Mouse (Mus musculus) myocyte (in vitro differentiated cells): Measurements from ENCODE around the gene Phb2.

Source experiments
- CEBPB ChIP-seq: IDR thresholded peaks from 2 replicates; pipeline ENCODE4 v1.6.1; 2011; ENCODE audit warnings: mild to moderate bottlenecking, moderate library complexity; ENCODE audit not compliant: poor library complexity, insufficient read depth, severe bottlenecking
- E2F4 ChIP-seq: IDR thresholded peaks from one replicate; pipeline ENCODE4 v1.6.1; 2011; ENCODE audit warnings: mild to moderate bottlenecking, control low read depth, moderate library complexity; ENCODE audit not compliant: insufficient read depth
- MYOD1 ChIP-seq, 3 experiments: IDR thresholded peaks; one replicate each; pipeline ENCODE4 v1.6.1; 2011; ENCODE audit warnings: control low read depth in 2 of 3, low read depth in 2 of 3, mild to moderate bottlenecking in 2 of 3, moderate library complexity in 1 of 3; ENCODE audit not compliant: insufficient read length in 2 of 3, control insufficient read depth in 1 of 3
- POLR2A ChIP-seq: IDR thresholded peaks from one replicate; pipeline ENCODE4 v1.6.1; 2011; ENCODE audit warnings: low read depth, mild to moderate bottlenecking, control low read depth, moderate library complexity; ENCODE audit not compliant: insufficient read length
- POLR2AphosphoS2 ChIP-seq: IDR thresholded peaks from one replicate; pipeline ENCODE4 v1.6.1; 2011; ENCODE audit warnings: low read depth, control low read depth; ENCODE audit not compliant: insufficient read length
- SRF ChIP-seq: IDR thresholded peaks from one replicate; pipeline ENCODE4 v1.6.1; 2011; ENCODE audit warnings: low read depth; ENCODE audit not compliant: control insufficient read depth, insufficient read length
- TCF12 ChIP-seq: IDR thresholded peaks from one replicate; pipeline ENCODE4 v1.6.1; 2011; ENCODE audit warnings: mild to moderate bottlenecking, control low read depth; ENCODE audit not compliant: poor library complexity, insufficient read depth, severe bottlenecking
- USF1 ChIP-seq: IDR thresholded peaks from one replicate; pipeline ENCODE4 v1.6.1; 2011; ENCODE audit warnings: low read depth, mild to moderate bottlenecking, control low read depth, moderate library complexity

DNA sequence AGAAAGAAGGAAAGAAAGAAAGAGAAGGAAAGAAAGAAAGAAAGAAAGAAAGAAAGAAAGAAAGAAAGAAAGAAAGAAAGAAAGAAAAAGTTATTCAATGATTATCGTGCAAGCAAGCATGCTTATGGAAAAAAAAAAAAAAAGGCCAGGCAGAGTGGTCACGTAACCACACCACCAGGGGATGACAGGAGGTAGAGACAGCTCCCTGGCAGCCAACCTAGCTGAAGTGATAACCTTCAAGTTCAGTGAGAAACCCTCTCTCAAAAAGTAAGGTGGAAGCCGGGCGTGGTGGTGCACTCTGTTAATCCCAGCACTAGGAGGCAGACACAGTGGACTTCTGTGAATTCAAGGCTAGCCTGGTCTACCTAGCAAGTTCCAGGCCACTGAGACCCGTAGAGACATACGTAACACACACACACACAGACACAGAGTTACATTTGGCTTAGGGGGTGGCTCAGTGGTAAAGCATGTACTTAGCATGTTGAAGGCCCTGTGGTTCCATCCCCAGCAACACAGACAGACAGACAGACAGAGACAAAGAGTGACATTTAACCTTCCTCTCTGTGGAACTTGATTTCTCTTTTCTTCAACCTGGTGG, 10.8 kb downstream of the Phb2 start:
- TF ChIP-seq POLR2A (no peak), MYOD1 (IDR thresholded peaks at IDR 0.05; ENCODE audit: control insufficient read depth in 1 of 3, insufficient read length in 2 of 3, low read depth in 2 of 3) (no peak), CEBPB (no peak), E2F4 (no peak), SRF (no peak), TCF12 (no peak), USF1 (no peak), POLR2AphosphoS2 (no peak)
